Mouse (Mus musculus): ENCODE data around the gene Gm21244. TPM values are rescaled to one million over a fixed set of nuclear protein-coding genes. Genes with fewer than 3 reads are reported as not detected.

Gene Gm21244
- polyA plus RNA-seq (2012; rRNA removed): not detected in 2 replicates

GRCm38 (mm10) chrY:7169193-7169592 lies at the start of gene Gm21244:
TSS of gene Gm21244 (minus strand) at chrY:7169293.

Other genes with a start within 250 kb of the Gm21244 start
- not detected in 2 replicates for gene Gm28998, start 84.5 kb upstream of the Gm21244 start, polyA plus RNA-seq (2012; rRNA removed)
- not detected in 2 replicates for gene Gm21788, start 235.7 kb upstream of the Gm21244 start, polyA plus RNA-seq (2012; rRNA removed)